Mouse (Mus musculus): ENCODE results near the gene Apoe.

Gene Apoe

GRCm38 (mm10) chr7:19668947-19669721 lies 29.9 kb downstream of the Apoe start:
- ChIA-PET POLR2A (interaction anchor here (0.5 to 10.9 kb wide), 52 partner anchors 8 to 207 kb away, joined by 3 to 314 read pairs (median 4); partner anchors contain the start of genes Apoe (in 3 of the 4), Apoc1 (in 2 of the 4), Apoc4 (in 2 of the 4) and Gm44805 (in 2 of the 4)), CTCF (interaction anchor here (0.5 to 5.5 kb wide), 155 partner anchors 8 to 310 kb away, joined by 3 to 156 read pairs (median 4); partner anchors contain the start of genes Apoe (in 4 of the 4), Apoc1 (in 3 of the 4), Apoc2 (in 3 of the 4) and Tomm40 (in 3 of the 4))

GRCm38 (mm10) chr7:19667434-19667833 lies 31.6 kb downstream of the Apoe start:
- ChIA-PET CTCF (interaction anchor here (0.6 to 5.5 kb wide), 21 partner anchors 12 to 492 kb away, joined by 3 to 156 read pairs (median 3); partner anchors contain the start of genes Apoe (in 1 of the 4) and Tomm40 (in 1 of the 4)), POLR2A (interaction anchor here in 2 of 4 experiments (0.7 to 10.9 kb wide), 8 partner anchors 12 to 77 kb away, joined by 3 to 314 read pairs (median 12); partner anchors contain the start of genes Apoc1 (in 2 of the 2), Apoe (in 2 of the 2) and Tomm40 (in 2 of the 2))

- POLR2A ChIA-PET: interaction anchor here in 3 of 4 experiments (0.6 to 10.9 kb wide), 14 partner anchors 12 to 131 kb away, joined by 3 to 314 read pairs (median 6); partner anchors contain the start of genes Apoc1 (in 2 of the 3), Apoe (in 2 of the 3) and Tomm40 (in 2 of the 3)
- CTCF ChIA-PET: interaction anchor here (0.6 to 5.5 kb wide), 25 partner anchors 13 to 491 kb away, joined by 3 to 156 read pairs (median 3); partner anchors contain the start of genes Apoe (in 2 of the 4) and Tomm40 (in 1 of the 4)
Measured at GRCm38 (mm10) chr7:19666750-19667149, 32.2 kb downstream of the Apoe start.

GRCm38 (mm10) chr7:19664955-19665841 lies 33.8 kb downstream of the Apoe start, which contains the start of gene Clptm1:
Clptm1 (minus strand) TSS chr7:19665033.
- CTCF ChIA-PET: interaction anchor here (0.5 to 5.5 kb wide), 27 partner anchors 9 to 551 kb away, joined by 3 to 156 read pairs (median 3); partner anchors contain the start of genes Apoe (in 2 of the 4) and Tomm40 (in 1 of the 4)
- POLR2A ChIA-PET: interaction anchor here in 3 of 4 experiments (0.6 to 10.9 kb wide), 46 partner anchors 9 to 191 kb away, joined by 3 to 314 read pairs (median 4); partner anchors contain the start of genes Apoe (in 3 of the 3), Apoc1 (in 2 of the 3), Tomm40 (in 2 of the 3) and Bcam (in 1 of the 3)

GRCm38 (mm10) chr7:19664455-19664954 lies 34.5 kb downstream of the Apoe start:
- ChIA-PET POLR2A (interaction anchor here in 3 of 4 experiments (0.6 to 10.9 kb wide), 48 partner anchors 9 to 191 kb away, joined by 3 to 314 read pairs (median 4); partner anchors contain the start of genes Apoe (in 3 of the 3), Apoc1 (in 2 of the 3), Relb (in 2 of the 3) and Tomm40 (in 2 of the 3)), CTCF (interaction anchor here (0.6 to 5.5 kb wide), 23 partner anchors 8 to 265 kb away, joined by 3 to 156 read pairs (median 3); partner anchors contain the start of genes Apoe (in 2 of the 4) and Tomm40 (in 1 of the 4))

GRCm38 (mm10) chr7:19663940-19664339 lies 35.0 kb downstream of the Apoe start:
- CTCF ChIA-PET: interaction anchor here in 2 of 4 experiments (0.9 to 2.9 kb wide), 7 partner anchors 36 to 184 kb away, joined by 3 to 13 read pairs (median 8); partner anchors contain the start of genes Apoe (in 1 of the 2), Nectin2 (in 1 of the 2) and Tomm40 (in 1 of the 2)
- POLR2A ChIA-PET: interaction anchor here in 3 of 4 experiments (0.7 to 10.9 kb wide), 32 partner anchors 9 to 259 kb away, joined by 3 to 314 read pairs (median 4); partner anchors contain the start of genes Apoe (in 3 of the 3), Tomm40 (in 3 of the 3), Apoc1 (in 2 of the 3) and Relb (in 2 of the 3)

- CTCF ChIA-PET: interaction anchor here in 2 of 4 experiments (0.6 kb wide), 2 partner anchors 48 to 132 kb away, joined by 3 to 4 read pairs; no protein-coding TSS in a partner anchor
Measured at GRCm38 (mm10) chr7:19652614-19653013, 46.4 kb downstream of the Apoe start.

GRCm38 (mm10) chr7:19651063-19651786 lies 47.8 kb downstream of the Apoe start:
- ChIA-PET POLR2A (interaction anchor here in 2 of 4 experiments (1.2 to 3.3 kb wide), 5 partner anchors 8 to 23 kb away, joined by 3 to 8 read pairs (median 6); no protein-coding TSS in a partner anchor), CTCF (interaction anchor here in 3 of 4 experiments (0.5 to 2.0 kb wide), 4 partner anchors 17 to 252 kb away, joined by 3 to 7 read pairs (median 4); no protein-coding TSS in a partner anchor)

More at GRCm38 (mm10) chr7:19652614-19653013, 46.4 kb downstream of the Apoe start:
- POLR2A ChIA-PET: interaction anchor here in 2 of 4 experiments (1.6 to 3.3 kb wide), 2 partner anchors 10 to 13 kb away, joined by 3 to 8 read pairs; no protein-coding TSS in a partner anchor

All from embryonic stem cell, embryonic (primary cell).